Mouse (Mus musculus): ENCODE measurements around the gene 9330182O14Rik. TPM values are rescaled to one million over a fixed set of nuclear protein-coding genes. Genes with fewer than 3 reads are reported as not detected.

The 9330182O14Rik gene
- total RNA-seq, 2 experiments from 2014 or later = not detected

GRCm38 (mm10) chr15:40187017-40187416, 52.9 kb downstream of the 9330182O14Rik start:
- DNase-seq = no peak
- intact Hi-C loops (cut with DNase I) = no loop called here

Small RNAs within 50 kb of the gene (microRNA-seq; reads per million reads assigned to microRNA genes)
- gene Gm25958 (ENCODE audit: borderline number of aligned reads in 2 of 2) = 0 reads per million in 2 experiments

Data from heart, postnatal 36 days (tissue).